Mouse (Mus musculus) cerebellum, adult 9-11 months (tissue): ENCODE measurements at regions not wholly inside any gene's neighbourhood (a gene's known extent, or its start where the extent isn't known, plus 50 kb on each side); places are given as distances from the start of the nearest gene placed in this dataset.

Experiments used
- DNase-seq: peaks from one replicate; pipeline ENCODE4 v3.0.0; 2022

GRCm38 (mm10) chr11:24695010-24695720 lies 617.3 kb downstream of the Bcl11a start:
- DNase-seq: no peak

GRCm38 (mm10) chr11:24696561-24696960 lies 618.7 kb downstream of the Bcl11a start:
- DNase-seq: no peak

GRCm38 (mm10) chr11:24708790-24709189 lies 630.9 kb downstream of the Bcl11a start:
- no peak for DNase-seq

- no peak for DNase-seq
Measured at GRCm38 (mm10) chr11:24716539-24717287, 638.9 kb downstream of the Bcl11a start.

- no peak for DNase-seq
Measured at GRCm38 (mm10) chr11:24724259-24724937, 646.5 kb downstream of the Bcl11a start.

- no peak for DNase-seq
Measured at GRCm38 (mm10) chr11:24726331-24726730, 648.5 kb downstream of the Bcl11a start.

GRCm38 (mm10) chr11:24727404-24727803 lies 649.5 kb downstream of the Bcl11a start:
- DNase-seq: no peak

GRCm38 (mm10) chr11:24731431-24731830 lies 653.6 kb downstream of the Bcl11a start:
- DNase-seq: no peak

- DNase-seq: no peak
Measured at GRCm38 (mm10) chr11:24739710-24740255, 661.9 kb downstream of the Bcl11a start.

GRCm38 (mm10) chr11:24740466-24740865 lies 662.6 kb downstream of the Bcl11a start:
- DNase-seq: no peak

- no peak for DNase-seq
Measured at GRCm38 (mm10) chr11:24742561-24742960, 664.7 kb downstream of the Bcl11a start.

- no peak for DNase-seq
Measured at GRCm38 (mm10) chr11:24743439-24743838, 665.6 kb downstream of the Bcl11a start.

GRCm38 (mm10) chr11:24745841-24746240 lies 668.0 kb downstream of the Bcl11a start:
- DNase-seq: no peak

GRCm38 (mm10) chr11:24750144-24750779 lies 672.4 kb downstream of the Bcl11a start:
- DNase-seq: no peak

- no peak for DNase-seq
Measured at GRCm38 (mm10) chr11:24758130-24758529, 680.3 kb downstream of the Bcl11a start.

- no peak for DNase-seq
Measured at GRCm38 (mm10) chr11:24783470-24783869, 705.6 kb downstream of the Bcl11a start.

- no peak for DNase-seq
Measured at GRCm38 (mm10) chr11:24789120-24789519, 711.3 kb downstream of the Bcl11a start.

GRCm38 (mm10) chr11:24795510-24796211 lies 717.8 kb downstream of the Bcl11a start:
- DNase-seq: no peak

- DNase-seq: no peak
Measured at GRCm38 (mm10) chr11:24804623-24805023, 726.8 kb downstream of the Bcl11a start.

- DNase-seq: no peak
Measured at GRCm38 (mm10) chr11:24829578-24830401, 751.9 kb downstream of the Bcl11a start.

GRCm38 (mm10) chr11:24830484-24830883 lies 752.6 kb downstream of the Bcl11a start:
- no peak for DNase-seq
